Mouse (Mus musculus) large intestine, adult 2 months (tissue): Measurements from ENCODE around the gene Hmg20b. TPM values are rescaled to one million over a fixed set of nuclear protein-coding genes. Genes with fewer than 3 reads are reported as not detected.

ENCODE experiments used
- DNase-seq: peaks from one replicate; pipeline ENCODE4 v3.0.0-alpha.2; 2012; ENCODE audit warnings: low read depth, low spot score
- WGBS: fragments of 180-500 bp; shearing (Covaris S2); methylation state at CpG from one replicate; pipeline ENCODE4 v1.1.7; 2018; 5-methylcytosine and 5-hydroxymethylcytosine counted together
- polyA plus RNA-seq: library from polyadenylated mRNA; depleted of rRNA; stranded (reverse); fragments of >200 nt; gene quantifications from 2 replicates; pipeline ENCODE4 v1.2.3, GENCODE M21; 2012

The Hmg20b gene
- polyA plus RNA-seq, 1 experiment: 83.6 TPM

GRCm38 (mm10) chr10:81356991-81357844 is 6.9 kb upstream of the Hmg20b start, which contains the start of gene Mfsd12:
Gene Mfsd12, plus strand, starts transcription at chr10:81357491.
- no peak for DNase-seq
- WGBS: 2% methylated on average over 74 of the region's 79 CpGs

GRCm38 (mm10) chr10:81356352-81356990 is 6.2 kb upstream of the Hmg20b start:
- no peak for DNase-seq

GRCm38 (mm10) chr10:81355533-81355932 is 5.3 kb upstream of the Hmg20b start:
- 93% methylated on average over 4 of the region's 4 CpGs for WGBS
- DNase-seq: no peak

More at GRCm38 (mm10) chr10:81356352-81356990, 6.2 kb upstream of the Hmg20b start:
- 57% methylated on average over 12 of the region's 12 CpGs for WGBS

GRCm38 (mm10) chr10:81354738-81355477 is 4.6 kb upstream of the Hmg20b start:
- 75% methylated on average over 9 of the region's 9 CpGs for WGBS

GRCm38 (mm10) chr10:81351678-81352291 is 1.5 kb upstream of the Hmg20b start:
- 20% methylated on average over 9 of the region's 9 CpGs for WGBS
- no peak for DNase-seq

More at GRCm38 (mm10) chr10:81354738-81355477, 4.6 kb upstream of the Hmg20b start:
- DNase-seq: no peak

- whole genome bisulfite sequencing: 1% methylated on average over 29 of the region's 29 CpGs
- DNase-seq: no peak
Measured at GRCm38 (mm10) chr10:81349961-81350350, 324 bp downstream of the Hmg20b start.

- DNase-seq: no peak
- 5% methylated on average over 12 of the region's 12 CpGs for WGBS
Measured at GRCm38 (mm10) chr10:81349146-81349545, 1.1 kb downstream of the Hmg20b start.

- 25% methylated on average over 55 of the region's 55 CpGs for WGBS
- no peak for DNase-seq
Measured at GRCm38 (mm10) chr10:81346453-81347067, 3.7 kb downstream of the Hmg20b start.

- WGBS: 73% methylated on average over 4 of the region's 4 CpGs
Measured at GRCm38 (mm10) chr10:81345162-81345534, 5.1 kb downstream of the Hmg20b start.

GRCm38 (mm10) chr10:81344421-81345161 is 5.7 kb downstream of the Hmg20b start:
- no peak for DNase-seq
- WGBS: 32% methylated on average over 8 of the region's 8 CpGs

More at GRCm38 (mm10) chr10:81345162-81345534, 5.1 kb downstream of the Hmg20b start:
- no peak for DNase-seq

- 4% methylated on average over 67 of the region's 67 CpGs for WGBS
- no peak for DNase-seq
Measured at GRCm38 (mm10) chr10:81342686-81343505, 7.4 kb downstream of the Hmg20b start, which contains the start of gene Gipc3. Gene Gipc3, minus strand, starts transcription at chr10:81343266.

GRCm38 (mm10) chr10:81341333-81341949 is 8.8 kb downstream of the Hmg20b start:
- DNase-seq: no peak
- 35% methylated on average over 16 of the region's 16 CpGs for WGBS

GRCm38 (mm10) chr10:81340551-81341332 is 9.5 kb downstream of the Hmg20b start:
- 34% methylated on average over 17 of the region's 17 CpGs for WGBS
- no peak for DNase-seq

- whole genome bisulfite sequencing: 89% methylated on average over 4 of the region's 4 CpGs
- DNase-seq: no peak
Measured at GRCm38 (mm10) chr10:81336558-81336957, 13.7 kb downstream of the Hmg20b start.

GRCm38 (mm10) chr10:81335393-81336340 is 14.6 kb downstream of the Hmg20b start:
- 51% methylated on average over 17 of the region's 19 CpGs for WGBS
- DNase-seq: no peak
